ENCODE assay signal across 18 mouse cellular contexts in genomic region chr3:121584317-121584716, GRCm38 (mm10). TPM values are rescaled to one million over a fixed set of nuclear protein-coding genes. Genes with fewer than 3 reads are reported as not detected.
A peak's percentile ranks its signal among the peaks of the same experiment; 100 is the strongest.
DNase-seq lines count a peak whose midpoint lies in the region; ATAC-seq and TF ChIP-seq lines count a peak whose summit lies in the region.
"Had no signal": no experiment of that assay in that cellular context is flagged by ENCODE, and none has a peak within 500 bp of the region (broad histone marks: within the 10 kb centered on the region; RNA-seq: fewer than 3 reads in every experiment).

No protein-coding gene starts in this region.

- no peak overlapping the region for H3K4me3 ChIP-seq in intestine, embryonic 14.5 days (ENCODE audit: low read depth, low read length)
- H3K4me3 ChIP-seq in intestine, postnatal 0 days (ENCODE audit: low read depth, low read length), result no peak overlapping the region
- H3K4me3 ChIP-seq in embryonic facial prominence, embryonic 13.5 days, result no peak overlapping the region
- no peak overlapping the region for H3K4me3 ChIP-seq in limb, embryonic 12.5 days (replicated peaks)
- H3K4me3 ChIP-seq: forebrain, embryonic 12.5 days; heart, embryonic 10.5 days; hindbrain, embryonic 10.5 days; limb, embryonic 15.5 days; liver, embryonic 15.5 days; midbrain, embryonic 12.5 days; neural tube, embryonic 13.5 days had no signal

- TF ChIP-seq CTCF in intestine, postnatal 0 days (IDR thresholded peaks at IDR 0.05; ENCODE audit: low read depth), result no peak

- DNase-seq in intestine, embryonic 14.5 days (ENCODE audit: low spot score), result no peak
- peak; percentile 77 for DNase-seq in NIH3T3 (ENCODE audit: low read depth)
- no peak for DNase-seq in thymus, postnatal 10 days (ENCODE audit: low spot score in 2 of 2)
- DNase-seq in cerebellum, adult 11 months, result no peak
- no peak for DNase-seq in embryo, embryonic 10 days (ENCODE audit: low spot score)
- DNase-seq: cerebellum, adult 9-10 months; layer of hippocampus, postnatal 36 days had no signal

- H3K4me1 ChIP-seq in intestine, embryonic 14.5 days (replicated peaks; ENCODE audit: control insufficient read depth, insufficient read depth, low read length), result peaks cover 35% of the 10 kb centered on the region
- H3K4me1 ChIP-seq in intestine, postnatal 0 days (replicated peaks; ENCODE audit: control insufficient read depth, insufficient read depth, low read length), result no peaks in the 10 kb centered on the region
- peaks cover 37% of the 10 kb centered on the region for H3K4me1 ChIP-seq in embryonic facial prominence, embryonic 13.5 days
- peaks cover 44% of the 10 kb centered on the region for H3K4me1 ChIP-seq in limb, embryonic 12.5 days (replicated peaks)
- H3K4me1 ChIP-seq: liver, embryonic 15.5 days; midbrain, embryonic 12.5 days had no signal

- ATAC-seq in intestine, embryonic 14.5 days (replicated peaks; ENCODE audit: low FRiP score, low TSS enrichment, low read depth), result peak; percentile 52
- ATAC-seq in intestine, postnatal 0 days, result no peak
- ATAC-seq in embryonic facial prominence, embryonic 13.5 days (ENCODE audit: insufficient number of reproducible peaks, insufficient read depth, low FRiP score, low TSS enrichment, low read depth), result no peak
- no peak for ATAC-seq in limb, embryonic 12.5 days (ENCODE audit: insufficient number of reproducible peaks, insufficient read depth, low FRiP score, low TSS enrichment, low read depth)

- peak overlapping the region; percentile 83 for H3K27ac ChIP-seq in intestine, embryonic 14.5 days (ENCODE audit: low read depth)
- H3K27ac ChIP-seq in intestine, postnatal 0 days (ENCODE audit: low read depth, low read length), result no peak overlapping the region
- H3K27ac ChIP-seq in embryonic facial prominence, embryonic 13.5 days, result peak overlapping the region; percentile 68; the same call in 1 of the 2 replicates
- 0 out of 2 replicates have a peak overlapping the region, but pooled peaks have one; percentile 5 for H3K27ac ChIP-seq in limb, embryonic 12.5 days
- H3K27ac ChIP-seq: forebrain, embryonic 12.5 days; hindbrain, embryonic 10.5 days; limb, embryonic 15.5 days; liver, embryonic 15.5 days; midbrain, embryonic 12.5 days; neural tube, embryonic 13.5 days had no signal

- no peak overlapping the region for H3K4me2 ChIP-seq in intestine, embryonic 14.5 days (ENCODE audit: low read length)
- H3K4me2 ChIP-seq in intestine, postnatal 0 days (replicated peaks; ENCODE audit: low read depth), result no peak overlapping the region
- H3K4me2 ChIP-seq in embryonic facial prominence, embryonic 13.5 days, result no peak overlapping the region
- H3K4me2 ChIP-seq in limb, embryonic 12.5 days, result no peak overlapping the region
- H3K4me2 ChIP-seq: forebrain, embryonic 12.5 days; limb, embryonic 15.5 days; liver, embryonic 15.5 days; midbrain, embryonic 12.5 days; neural tube, embryonic 13.5 days had no signal

- no peaks in the 10 kb centered on the region for H3K27me3 ChIP-seq in intestine, embryonic 14.5 days (replicated peaks; ENCODE audit: control insufficient read depth, insufficient read depth, low read length)
- H3K27me3 ChIP-seq in intestine, postnatal 0 days (replicated peaks; ENCODE audit: control insufficient read depth, insufficient read depth, low read length), result no peaks in the 10 kb centered on the region
- H3K27me3 ChIP-seq in embryonic facial prominence, embryonic 13.5 days, result no peaks in the 10 kb centered on the region
- no peaks in the 10 kb centered on the region for H3K27me3 ChIP-seq in limb, embryonic 12.5 days
- H3K27me3 ChIP-seq: CH12.LX; forebrain, embryonic 12.5 days; limb, embryonic 15.5 days; liver, embryonic 15.5 days; midbrain, embryonic 12.5 days; neural tube, embryonic 13.5 days had no signal

- no peak overlapping the region for H3K9ac ChIP-seq in intestine, embryonic 14.5 days (ENCODE audit: low read length)
- no peak overlapping the region for H3K9ac ChIP-seq in intestine, postnatal 0 days (ENCODE audit: low read depth, low read length)
- H3K9ac ChIP-seq in embryonic facial prominence, embryonic 13.5 days, result no peak overlapping the region
- H3K9ac ChIP-seq in limb, embryonic 12.5 days (replicated peaks), result no peak overlapping the region
- H3K9ac ChIP-seq: forebrain, embryonic 12.5 days; limb, embryonic 15.5 days; liver, embryonic 15.5 days; midbrain, embryonic 12.5 days; neural tube, embryonic 13.5 days had no signal

- H3K36me3 ChIP-seq in intestine, embryonic 14.5 days (ENCODE audit: control insufficient read depth, insufficient read depth, low read length), result no peaks in the 10 kb centered on the region
- H3K36me3 ChIP-seq in intestine, postnatal 0 days (ENCODE audit: control insufficient read depth, insufficient read depth), result no peaks in the 10 kb centered on the region
- no peaks in the 10 kb centered on the region for H3K36me3 ChIP-seq in embryonic facial prominence, embryonic 13.5 days
- no peaks in the 10 kb centered on the region for H3K36me3 ChIP-seq in limb, embryonic 12.5 days
- H3K36me3 ChIP-seq: forebrain, embryonic 12.5 days; heart, embryonic 10.5 days; hindbrain, embryonic 10.5 days; limb, embryonic 15.5 days; liver, embryonic 15.5 days; midbrain, embryonic 12.5 days; neural tube, embryonic 13.5 days had no signal

- H3K9me3 ChIP-seq in intestine, embryonic 14.5 days (ENCODE audit: control insufficient read depth, low read length), result no peaks in the 10 kb centered on the region
- H3K9me3 ChIP-seq in intestine, postnatal 0 days (ENCODE audit: control insufficient read depth), result no peaks in the 10 kb centered on the region
- H3K9me3 ChIP-seq in embryonic facial prominence, embryonic 13.5 days, result no peaks in the 10 kb centered on the region
- H3K9me3 ChIP-seq in limb, embryonic 12.5 days, result no peaks in the 10 kb centered on the region
- H3K9me3 ChIP-seq: forebrain, embryonic 12.5 days; heart, embryonic 10.5 days; hindbrain, embryonic 10.5 days; limb, embryonic 15.5 days; liver, embryonic 15.5 days; midbrain, embryonic 12.5 days; neural tube, embryonic 13.5 days had no signal

RNA-seq across cellular contexts. Expression of gene Slc44a3, which starts 52.1 kb away (rescaled TPM):
- 29.6 and 34.4 TPM in 2 replicates for polyA plus RNA-seq in intestine, embryonic 14.5 days (2014; fragmentation: Nextera tagmentation; extraction: Ambion mirVana)
- polyA plus RNA-seq in intestine, postnatal 0 days (2015; fragmentation: Nextera tagmentation; extraction: Ambion mirVana), result 23.7 and 25.2 TPM in 2 replicates
- 2.3 and 4.2 TPM in 2 replicates for polyA plus RNA-seq in embryonic facial prominence, embryonic 13.5 days (2015; fragmentation: Nextera tagmentation; extraction: Ambion mirVana)
- 0.65 and 1.5 TPM in 2 replicates for polyA plus RNA-seq in limb, embryonic 12.5 days (2016; fragmentation: Nextera tagmentation; extraction: Ambion mirVana)
